Mouse (Mus musculus): Measurements from ENCODE around the gene Dlx2. TPM values are rescaled to one million over a fixed set of nuclear protein-coding genes. Genes with fewer than 3 reads are reported as not detected.
A peak's percentile ranks its signal among the peaks of the same experiment; 100 is the strongest.

Dlx2 gene
- 4.9 and 7.2 TPM in 2 replicates for polyA plus RNA-seq (2016; fragmentation: Nextera tagmentation; extraction: Ambion mirVana)

GRCm38 (mm10) chr2:71546640-71547071 is at the start of gene Dlx2:
Dlx2 (minus strand) TSS chr2:71546754.
- Histone ChIP-seq H3K27ac (peak within 1 kb of the TSS; percentile 70), H3K4me1 (peaks cover 61% of the 10 kb centered on the region), H3K36me3 (no peaks in the 10 kb centered on the region), H3K27me3 (ENCODE audit: low read depth, poor library complexity, severe bottlenecking) (peaks cover 94% of the 10 kb centered on the region), H3K4me3 (peak within 1 kb of the TSS; percentile 68), H3K9me3 (replicated peaks) (no peaks in the 10 kb centered on the region)
- WGBS = under 1% methylated on average over 37 of the region's 37 CpGs
- DNase-seq (ENCODE audit: low spot score) = peak; percentile 93

- WGBS = 62% methylated on average over 7 of the region's 7 CpGs
- DNase-seq (ENCODE audit: low spot score) = no peak
- H3K9me3 ChIP-seq (replicated peaks) = no peaks in the 10 kb centered on the region
- peaks cover 19% of the 10 kb centered on the region for H3K4me1 ChIP-seq
- no peak overlapping the region; the same call in 1 of the 2 replicates for H3K27ac ChIP-seq
- H3K36me3 ChIP-seq = no peaks in the 10 kb centered on the region
- peaks cover 14% of the 10 kb centered on the region; the same call in 1 of the 2 replicates for H3K27me3 ChIP-seq (ENCODE audit: low read depth, poor library complexity, severe bottlenecking)
- H3K4me3 ChIP-seq = no peak overlapping the region
Observed at GRCm38 (mm10) chr2:71594466-71594865, 47.9 kb upstream of the Dlx2 start.

GRCm38 (mm10) chr2:71589114-71589513 is 42.6 kb upstream of the Dlx2 start:
- no peak overlapping the region for H3K4me3 ChIP-seq
- WGBS = 89% methylated on average over 9 of the region's 9 CpGs
- no peaks in the 10 kb centered on the region for H3K9me3 ChIP-seq (replicated peaks)
- no peak overlapping the region for H3K27ac ChIP-seq
- no peaks in the 10 kb centered on the region for H3K36me3 ChIP-seq
- H3K27me3 ChIP-seq (ENCODE audit: low read depth, poor library complexity, severe bottlenecking) = 0 out of 2 replicates have a peak, but pooled peaks cover 5% of the 10 kb centered on the region
- H3K4me1 ChIP-seq = peaks cover 3% of the 10 kb centered on the region
- DNase-seq (ENCODE audit: low spot score) = no peak

GRCm38 (mm10) chr2:71581488-71581887 is 34.9 kb upstream of the Dlx2 start:
- peak overlapping the region; percentile 59 for H3K4me3 ChIP-seq
- H3K27ac ChIP-seq = no peak overlapping the region
- H3K4me1 ChIP-seq = peaks cover 3% of the 10 kb centered on the region
- no peaks in the 10 kb centered on the region for H3K36me3 ChIP-seq
- 60% methylated on average over 5 of the region's 5 CpGs for WGBS
- no peaks in the 10 kb centered on the region for H3K9me3 ChIP-seq (replicated peaks)
- DNase-seq (ENCODE audit: low spot score) = no peak
- H3K27me3 ChIP-seq (ENCODE audit: low read depth, poor library complexity, severe bottlenecking) = peaks cover 19% of the 10 kb centered on the region

- Histone ChIP-seq H3K4me3 (peak overlapping the region; percentile 59), H3K9me3 (replicated peaks) (no peaks in the 10 kb centered on the region), H3K36me3 (no peaks in the 10 kb centered on the region), H3K27ac (peak overlapping the region; percentile 78), H3K4me1 (peaks cover 3% of the 10 kb centered on the region), H3K27me3 (ENCODE audit: low read depth, poor library complexity, severe bottlenecking) (peaks cover 19% of the 10 kb centered on the region)
- peak; percentile 84 for DNase-seq (ENCODE audit: low spot score)
- 12% methylated on average over 50 of the region's 50 CpGs for WGBS
Observed at GRCm38 (mm10) chr2:71580632-71581466, 34.3 kb upstream of the Dlx2 start.

GRCm38 (mm10) chr2:71577059-71577458 is 30.5 kb upstream of the Dlx2 start:
- Histone ChIP-seq H3K27me3 (ENCODE audit: low read depth, poor library complexity, severe bottlenecking) (peaks cover 13% of the 10 kb centered on the region), H3K36me3 (no peaks in the 10 kb centered on the region), H3K27ac (no peak overlapping the region), H3K4me1 (peaks cover 20% of the 10 kb centered on the region), H3K9me3 (replicated peaks) (no peaks in the 10 kb centered on the region), H3K4me3 (no peak overlapping the region)
- WGBS = 90% methylated on average over 2 of the region's 2 CpGs
- no peak for DNase-seq (ENCODE audit: low spot score)

- Histone ChIP-seq H3K4me3 (0 out of 2 replicates have a peak overlapping the region, but pooled peaks have one; percentile 4), H3K4me1 (peaks cover 17% of the 10 kb centered on the region), H3K27me3 (ENCODE audit: low read depth, poor library complexity, severe bottlenecking) (0 out of 2 replicates have a peak, but pooled peaks cover 3% of the 10 kb centered on the region), H3K27ac (peak overlapping the region; percentile 69), H3K9me3 (replicated peaks) (no peaks in the 10 kb centered on the region), H3K36me3 (no peaks in the 10 kb centered on the region)
- DNase-seq (ENCODE audit: low spot score) = peak; percentile 42
- 16% methylated on average over 4 of the region's 4 CpGs for WGBS
Observed at GRCm38 (mm10) chr2:71573736-71574135, 27.2 kb upstream of the Dlx2 start.

- Histone ChIP-seq H3K36me3 (no peaks in the 10 kb centered on the region), H3K4me1 (no peaks in the 10 kb centered on the region), H3K4me3 (no peak overlapping the region), H3K9me3 (replicated peaks) (no peaks in the 10 kb centered on the region), H3K27ac (no peak overlapping the region), H3K27me3 (ENCODE audit: low read depth, poor library complexity, severe bottlenecking) (0 out of 2 replicates have a peak, but pooled peaks cover 3% of the 10 kb centered on the region)
- no peak for DNase-seq (ENCODE audit: low spot score)
- WGBS = 67% methylated on average over 9 of the region's 9 CpGs
Observed at GRCm38 (mm10) chr2:71566466-71566865, 19.9 kb upstream of the Dlx2 start.

GRCm38 (mm10) chr2:71556071-71556470 is 9.5 kb upstream of the Dlx2 start:
- WGBS = 65% methylated on average over 5 of the region's 5 CpGs
- Histone ChIP-seq H3K9me3 (replicated peaks) (no peaks in the 10 kb centered on the region), H3K27ac (no peak overlapping the region), H3K4me1 (peaks cover 11% of the 10 kb centered on the region), H3K36me3 (no peaks in the 10 kb centered on the region), H3K27me3 (ENCODE audit: low read depth, poor library complexity, severe bottlenecking) (peaks cover 36% of the 10 kb centered on the region), H3K4me3 (no peak overlapping the region)
- no peak for DNase-seq (ENCODE audit: low spot score)

GRCm38 (mm10) chr2:71551704-71552103 is 5.2 kb upstream of the Dlx2 start:
- Histone ChIP-seq H3K27ac (no peak overlapping the region), H3K9me3 (replicated peaks) (no peaks in the 10 kb centered on the region), H3K4me1 (peaks cover 24% of the 10 kb centered on the region), H3K4me3 (peak overlapping the region; percentile 23; the same call in 1 of the 2 replicates), H3K27me3 (ENCODE audit: low read depth, poor library complexity, severe bottlenecking) (peaks cover 73% of the 10 kb centered on the region), H3K36me3 (no peaks in the 10 kb centered on the region)
- 1% methylated on average over 18 of the region's 18 CpGs for WGBS
- DNase-seq (ENCODE audit: low spot score) = no peak

GRCm38 (mm10) chr2:71550330-71550729 is 3.8 kb upstream of the Dlx2 start:
- no peaks in the 10 kb centered on the region for H3K9me3 ChIP-seq (replicated peaks)
- 22% methylated on average over 3 of the region's 3 CpGs for WGBS
- peaks cover 38% of the 10 kb centered on the region for H3K4me1 ChIP-seq
- DNase-seq (ENCODE audit: low spot score) = no peak
- H3K36me3 ChIP-seq = no peaks in the 10 kb centered on the region
- H3K27ac ChIP-seq = no peak overlapping the region
- H3K4me3 ChIP-seq = no peak overlapping the region
- peaks cover 87% of the 10 kb centered on the region for H3K27me3 ChIP-seq (ENCODE audit: low read depth, poor library complexity, severe bottlenecking)

- Histone ChIP-seq H3K4me3 (no peak overlapping the region), H3K4me1 (peaks cover 58% of the 10 kb centered on the region), H3K9me3 (replicated peaks) (no peaks in the 10 kb centered on the region), H3K27ac (no peak overlapping the region), H3K27me3 (ENCODE audit: low read depth, poor library complexity, severe bottlenecking) (peaks cover 94% of the 10 kb centered on the region), H3K36me3 (no peaks in the 10 kb centered on the region)
- peak; percentile 92 for DNase-seq (ENCODE audit: low spot score)
- WGBS = 2% methylated on average over 8 of the region's 8 CpGs
Observed at GRCm38 (mm10) chr2:71547829-71548228, 1.3 kb upstream of the Dlx2 start.

GRCm38 (mm10) chr2:71545882-71546639 is 493 bp downstream of the Dlx2 start:
- H3K36me3 ChIP-seq = no peaks in the 10 kb centered on the region
- peak; percentile 80 for DNase-seq (ENCODE audit: low spot score)
- under 1% methylated on average over 59 of the region's 59 CpGs for WGBS
- peak overlapping the region; percentile 68 for H3K4me3 ChIP-seq
- H3K27me3 ChIP-seq (ENCODE audit: low read depth, poor library complexity, severe bottlenecking) = peaks cover 94% of the 10 kb centered on the region
- H3K27ac ChIP-seq = peak overlapping the region; percentile 70
- H3K4me1 ChIP-seq = peaks cover 61% of the 10 kb centered on the region
- no peaks in the 10 kb centered on the region for H3K9me3 ChIP-seq (replicated peaks)
